Mouse (Mus musculus): ENCODE results near the gene Thsd4. TPM values are rescaled to one million over a fixed set of nuclear protein-coding genes. Genes with fewer than 3 reads are reported as not detected.
A peak's percentile ranks its signal among the peaks of the same experiment; 100 is the strongest.

Gene Thsd4
- total RNA-seq, 2 experiments from 2014 or later = 4.3 to 5.6 TPM

- DNase-seq (ENCODE audit: low spot score in 2 of 2) = no peak
These were observed 2.2 kb downstream of the Thsd4 start for GRCm38 (mm10) chr9:60519601-60520000.

GRCm38 (mm10) chr9:60518216-60518615 lies 3.6 kb downstream of the Thsd4 start:
- DNase-seq (ENCODE audit: low spot score in 2 of 2) = no peak

- DNase-seq (ENCODE audit: low spot score in 2 of 2) = no peak
These were observed 4.7 kb downstream of the Thsd4 start for GRCm38 (mm10) chr9:60517148-60517547.

GRCm38 (mm10) chr9:60516379-60516778 lies 5.5 kb downstream of the Thsd4 start:
- no peak for DNase-seq (ENCODE audit: low spot score in 2 of 2)

- DNase-seq (ENCODE audit: low spot score in 2 of 2) = no peak
These were observed 8.5 kb downstream of the Thsd4 start for GRCm38 (mm10) chr9:60513329-60513788.

- no peak for DNase-seq (ENCODE audit: low spot score in 2 of 2)
These were observed 11.0 kb downstream of the Thsd4 start for GRCm38 (mm10) chr9:60510876-60511275.

- no peak for DNase-seq (ENCODE audit: low spot score in 2 of 2)
These were observed 15.7 kb downstream of the Thsd4 start for GRCm38 (mm10) chr9:60506136-60506535.

GRCm38 (mm10) chr9:60504378-60505285 lies 17.2 kb downstream of the Thsd4 start:
- DNase-seq (ENCODE audit: low spot score in 2 of 2) = no peak

GRCm38 (mm10) chr9:60502220-60502619 lies 19.6 kb downstream of the Thsd4 start:
- DNase-seq (ENCODE audit: low spot score in 2 of 2) = no peak

- DNase-seq (ENCODE audit: low spot score in 2 of 2) = no peak
These were observed 20.2 kb downstream of the Thsd4 start for GRCm38 (mm10) chr9:60501504-60502179.

GRCm38 (mm10) chr9:60492275-60492974 lies 29.4 kb downstream of the Thsd4 start:
- no peak for DNase-seq (ENCODE audit: low spot score in 2 of 2)

GRCm38 (mm10) chr9:60491489-60492100 lies 30.3 kb downstream of the Thsd4 start:
- no peak for DNase-seq (ENCODE audit: low spot score in 2 of 2)

- no peak for DNase-seq (ENCODE audit: low spot score in 2 of 2)
These were observed 30.8 kb downstream of the Thsd4 start for GRCm38 (mm10) chr9:60491079-60491478.

GRCm38 (mm10) chr9:60488816-60489215 lies 33.0 kb downstream of the Thsd4 start:
- no peak for DNase-seq (ENCODE audit: low spot score in 2 of 2)

GRCm38 (mm10) chr9:60482165-60482564 lies 39.7 kb downstream of the Thsd4 start:
- DNase-seq (ENCODE audit: low spot score in 2 of 2) = no peak

GRCm38 (mm10) chr9:60480052-60480451 lies 41.8 kb downstream of the Thsd4 start:
- peak in 1 of 2 experiments; percentile 12 for DNase-seq (ENCODE audit: low spot score in 2 of 2)

- no peak for DNase-seq (ENCODE audit: low spot score in 2 of 2)
These were observed 43.0 kb downstream of the Thsd4 start for GRCm38 (mm10) chr9:60478806-60479205.

- DNase-seq (ENCODE audit: low spot score in 2 of 2) = no peak
These were observed 43.7 kb downstream of the Thsd4 start for GRCm38 (mm10) chr9:60477991-60478750.

- DNase-seq (ENCODE audit: low spot score in 2 of 2) = no peak
These were observed 61.5 kb downstream of the Thsd4 start for GRCm38 (mm10) chr9:60460010-60460982.
